Mouse (Mus musculus): ENCODE data around the gene Eps15l1.

Gene Eps15l1

DNA sequence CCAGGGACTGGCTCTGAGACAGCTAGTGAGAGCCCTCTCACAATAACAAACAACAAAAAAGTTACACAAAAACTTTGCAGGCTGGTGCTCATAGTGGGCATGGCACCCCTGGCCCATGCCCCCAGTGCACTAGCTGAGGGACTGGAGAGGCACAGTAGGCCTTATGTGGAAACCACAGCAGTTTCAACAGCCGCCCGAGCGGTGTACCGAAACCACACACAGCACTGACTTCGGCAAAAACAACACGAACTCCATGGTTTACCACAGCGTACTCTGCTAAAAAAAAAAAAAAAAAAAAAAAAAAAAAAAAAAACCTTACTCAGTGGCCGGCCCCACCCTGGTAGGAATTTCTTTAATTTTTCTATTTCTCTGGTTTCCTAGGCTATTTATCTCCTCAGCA lies 70.5 kb downstream of the Eps15l1 start:
- no peak for DNase-seq (ENCODE audit: extremely low spot score)

DNA sequence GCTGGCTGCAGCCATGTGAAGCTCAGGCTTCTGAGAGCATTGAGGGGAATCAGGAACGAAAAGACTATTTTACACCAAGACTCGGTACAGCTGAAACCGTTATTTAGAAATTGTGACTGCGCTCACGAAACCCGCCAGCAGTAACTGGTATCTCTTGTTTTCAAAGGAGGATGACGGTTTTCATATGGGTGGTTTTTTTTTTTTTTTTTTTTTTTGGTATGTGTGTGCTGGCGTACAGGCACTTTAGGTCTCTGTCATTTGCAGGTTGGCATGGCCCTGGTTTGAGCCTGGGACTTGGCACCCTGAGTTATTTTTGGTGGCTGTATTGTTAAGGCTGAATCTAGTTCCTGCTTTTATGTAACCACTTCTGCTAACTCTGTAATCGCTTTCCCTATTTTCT lies 71.4 kb downstream of the Eps15l1 start:
- no peak for DNase-seq (ENCODE audit: extremely low spot score)

DNA sequence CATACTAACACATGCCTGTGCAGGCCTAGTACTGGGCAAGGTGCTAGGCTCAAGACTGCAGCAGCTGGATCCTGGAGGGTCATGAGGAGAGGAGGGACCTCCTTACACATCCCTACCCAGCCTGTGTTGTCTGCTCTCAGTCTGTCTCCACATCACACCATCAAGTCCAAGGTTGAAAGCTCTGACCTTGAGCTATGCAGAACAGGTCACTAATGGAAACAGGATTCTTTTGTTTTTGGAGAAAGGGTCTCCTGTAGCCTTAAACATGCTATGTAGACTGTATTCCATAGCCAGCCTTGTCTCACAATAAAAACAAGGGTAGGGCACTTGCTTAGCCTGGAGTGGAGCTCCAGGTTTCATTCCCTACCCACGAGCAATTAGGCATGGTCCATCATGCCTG lies 72.3 kb downstream of the Eps15l1 start:
- no peak for DNase-seq (ENCODE audit: extremely low spot score)

DNA sequence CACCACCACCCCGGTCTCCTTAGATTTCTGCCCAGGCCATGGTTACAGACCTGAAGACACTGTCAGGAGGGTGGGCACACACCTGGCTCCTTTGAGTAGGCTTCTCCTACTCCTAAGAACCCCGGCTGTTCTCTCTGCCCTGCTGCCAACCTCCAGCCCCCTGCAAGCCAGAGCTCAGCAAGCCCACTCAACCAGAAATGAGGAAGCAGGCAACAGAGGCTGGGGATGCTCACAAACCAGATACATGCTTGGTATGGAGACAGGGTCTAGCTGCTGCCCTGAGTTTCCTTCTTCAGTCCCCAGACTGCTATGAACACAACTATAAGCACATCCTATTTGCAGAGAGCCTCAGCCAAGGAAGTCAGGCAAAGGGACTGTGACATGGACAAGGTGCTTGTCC lies 73.1 kb downstream of the Eps15l1 start:
- no peak for DNase-seq (ENCODE audit: extremely low spot score)

DNA sequence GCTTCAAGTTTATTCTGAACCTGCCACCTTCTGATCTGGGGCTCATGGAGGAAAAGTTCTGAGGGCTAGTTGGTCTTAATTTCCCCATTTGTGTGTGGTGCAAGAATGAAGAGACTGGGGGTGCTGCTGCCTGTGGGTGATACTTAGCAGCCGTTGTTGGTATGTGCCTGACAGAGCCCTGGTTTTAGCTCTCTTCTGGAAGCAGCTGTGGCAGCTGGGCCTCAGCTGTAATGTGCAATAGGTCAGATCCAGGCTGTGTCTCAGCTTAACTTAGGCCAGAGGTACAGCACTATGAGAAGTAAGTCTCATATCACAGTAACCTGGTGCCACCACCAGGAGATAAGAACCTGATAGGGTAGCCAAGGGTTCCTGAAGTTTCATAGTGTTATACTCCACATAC lies 73.7 kb downstream of the Eps15l1 start:
- no peak for DNase-seq (ENCODE audit: extremely low spot score)

DNA sequence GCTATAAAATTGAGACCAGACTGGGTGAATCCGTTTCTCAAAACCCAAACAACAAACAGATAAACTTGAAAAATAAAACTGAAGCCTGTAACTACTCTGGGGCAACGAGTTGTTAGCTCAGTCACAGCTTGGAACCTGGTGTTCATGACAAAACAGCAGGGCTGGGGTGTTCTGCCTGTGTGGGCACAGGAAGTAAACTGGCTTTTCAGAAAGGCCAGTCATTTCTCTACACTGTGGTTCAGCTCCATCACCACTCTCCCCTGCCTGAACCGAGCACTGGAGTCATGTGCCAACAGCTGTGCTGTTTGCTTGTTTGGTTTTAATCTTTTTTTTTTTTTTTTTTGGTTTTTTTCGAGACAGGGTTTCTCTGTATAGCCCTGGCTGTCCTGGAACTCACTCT lies 77.5 kb downstream of the Eps15l1 start:
- no peak for DNase-seq (ENCODE audit: extremely low spot score)

DNA sequence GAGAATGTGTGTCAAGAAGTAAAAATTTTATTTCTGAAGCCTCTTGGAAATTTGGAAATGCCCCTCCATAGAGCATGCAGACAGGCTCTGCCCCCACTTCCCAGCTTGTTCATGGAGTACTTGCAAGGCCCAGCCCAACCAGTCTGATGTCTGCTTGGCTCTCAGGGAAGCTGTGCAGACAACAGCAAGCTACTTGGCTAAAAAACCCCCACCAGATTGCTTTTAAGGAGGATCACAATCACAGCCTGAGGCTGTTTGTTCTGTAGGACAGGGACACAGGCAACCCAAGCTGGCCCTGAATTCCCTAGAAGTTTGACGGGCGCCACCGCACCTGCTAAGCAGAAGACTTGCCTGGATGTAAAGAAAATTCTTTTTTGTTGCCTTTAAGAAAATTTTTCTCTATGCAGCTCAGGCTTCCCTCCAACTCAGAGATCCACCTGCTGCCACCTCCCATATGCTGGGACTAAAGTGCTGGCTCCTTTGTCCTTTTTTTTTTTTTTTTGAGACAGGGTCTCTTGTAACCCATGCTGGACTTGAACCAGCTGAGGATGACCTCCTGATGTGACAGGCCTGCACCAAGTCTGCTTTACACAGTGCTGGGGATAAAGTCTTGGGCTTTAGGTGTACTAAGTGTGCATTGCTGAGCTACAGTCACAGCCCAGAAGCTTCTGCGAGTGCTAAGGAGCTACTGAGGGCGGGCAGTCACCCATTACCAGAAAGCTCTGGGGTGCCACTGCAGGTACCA lies 78.5 kb downstream of the Eps15l1 start:
- DNase-seq (ENCODE audit: extremely low spot score), result no peak

DNA sequence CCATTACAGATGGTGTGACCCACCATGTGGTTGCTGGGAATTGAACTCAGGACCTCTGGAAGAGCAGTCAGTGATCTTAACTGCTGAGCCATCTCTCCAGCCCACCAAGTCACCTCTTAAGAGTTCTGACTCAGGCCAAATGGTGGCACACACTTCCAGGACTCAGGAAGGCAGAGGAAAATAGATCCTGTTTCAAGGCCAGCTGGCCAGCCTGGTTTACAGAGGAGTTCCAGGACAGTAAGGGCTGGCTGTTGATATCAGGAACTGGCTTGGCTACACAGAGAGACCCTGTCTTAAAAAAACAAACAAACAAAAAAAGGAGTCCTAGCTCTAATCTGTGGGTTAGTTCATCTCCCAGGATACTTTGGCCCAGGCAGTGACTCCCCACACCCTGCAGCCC lies 84.2 kb downstream of the Eps15l1 start:
- no peak for DNase-seq (ENCODE audit: extremely low spot score)

DNA sequence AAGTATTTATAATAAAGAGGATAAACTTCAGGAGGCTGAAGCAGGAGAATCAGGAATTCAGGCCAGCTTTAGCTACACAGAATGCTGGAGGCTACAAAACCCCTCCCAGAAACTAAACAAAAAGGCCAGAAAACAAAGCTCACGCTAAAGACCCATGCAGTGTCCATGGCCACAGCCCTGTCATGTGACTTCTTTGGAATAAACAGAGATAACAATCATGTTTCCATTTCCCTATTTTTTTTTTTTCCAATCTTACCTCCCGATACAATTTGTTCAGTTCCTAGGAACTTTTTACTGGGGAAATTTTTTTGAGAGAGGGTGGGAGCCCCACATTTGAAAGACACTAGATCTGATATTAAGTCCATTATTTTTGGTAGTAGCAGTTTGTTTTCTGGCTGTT lies 85.0 kb downstream of the Eps15l1 start:
- no peak for DNase-seq (ENCODE audit: extremely low spot score)

DNA sequence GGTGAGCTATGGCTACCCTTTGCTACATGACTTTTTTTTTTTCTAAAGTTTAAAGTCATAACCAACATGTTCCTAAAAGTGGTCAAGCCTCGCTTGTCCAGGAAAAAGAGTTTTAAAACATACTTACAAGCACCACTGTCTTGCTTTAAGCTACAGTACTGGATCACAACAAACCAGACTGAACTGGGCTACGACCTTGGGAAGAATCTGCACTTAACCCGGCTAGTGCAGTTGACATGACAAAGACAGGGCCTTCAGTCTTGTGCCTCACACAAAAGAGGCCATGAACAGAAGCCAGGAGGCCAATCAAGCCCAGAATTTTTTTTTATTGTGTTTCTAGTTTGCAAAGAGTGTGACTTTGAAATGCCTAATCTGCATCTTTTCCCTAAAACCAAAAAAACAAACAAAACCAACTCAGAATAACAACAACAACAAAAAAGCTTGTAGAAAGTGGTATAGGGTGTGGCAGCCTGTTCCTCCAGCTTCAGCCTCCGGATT lies 87.1 kb downstream of the Eps15l1 start:
- DNase-seq (ENCODE audit: extremely low spot score), result no peak

DNA sequence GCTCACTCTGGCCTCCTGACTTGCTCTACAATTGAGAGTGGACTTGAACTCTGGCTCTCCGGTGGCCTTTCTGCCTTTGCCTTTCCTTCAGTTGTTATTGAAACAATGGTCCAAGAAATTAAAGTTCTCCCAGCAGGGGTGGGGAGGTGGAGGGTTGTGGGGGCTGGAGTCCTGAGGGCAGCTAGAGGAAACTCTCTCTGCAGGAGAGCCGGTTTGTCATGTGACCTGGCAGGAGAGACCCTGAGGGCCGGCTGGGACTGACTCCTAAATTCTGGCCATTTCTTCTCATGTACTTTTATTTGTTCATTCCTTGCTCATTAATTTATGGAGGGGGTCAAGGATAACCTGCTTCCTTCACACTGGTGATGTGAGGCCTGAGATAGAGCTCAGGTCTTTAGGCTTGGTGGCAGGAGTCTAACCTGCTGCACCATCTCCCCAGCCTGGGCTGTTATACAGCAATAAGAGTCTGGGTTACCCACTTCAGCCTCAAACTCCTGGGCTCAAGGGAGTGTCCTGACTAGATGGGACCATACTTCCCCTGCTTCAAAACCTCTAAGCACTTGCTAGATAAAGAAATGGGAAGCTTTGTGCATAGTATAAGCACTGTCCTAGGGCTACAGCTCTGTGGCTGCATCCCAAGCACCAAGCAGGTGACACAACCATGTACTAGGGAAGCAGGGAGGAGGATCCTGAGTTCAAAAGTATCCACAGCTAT lies 87.7 kb downstream of the Eps15l1 start:
- DNase-seq (ENCODE audit: extremely low spot score), result no peak

DNA sequence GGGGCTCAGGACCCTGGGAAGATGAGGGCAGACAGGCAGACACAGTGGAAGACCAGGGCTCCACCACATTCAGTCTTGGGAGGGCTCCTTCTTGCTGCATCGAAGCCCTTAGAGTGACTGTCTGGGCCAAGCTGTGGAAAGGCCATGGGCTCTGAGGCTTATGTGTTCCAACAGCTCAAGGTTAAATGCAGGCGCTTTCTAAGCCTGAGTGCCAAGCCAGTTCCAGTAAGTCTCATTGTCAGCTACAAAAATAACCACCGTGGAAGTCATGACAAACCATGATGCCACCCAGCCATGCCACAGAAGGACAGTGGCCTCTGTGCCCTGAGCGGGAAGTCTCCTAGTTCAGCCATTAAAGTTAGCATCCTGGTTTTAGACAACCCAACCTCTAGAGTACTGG lies 89.6 kb downstream of the Eps15l1 start:
- no peak for DNase-seq (ENCODE audit: extremely low spot score)

DNA sequence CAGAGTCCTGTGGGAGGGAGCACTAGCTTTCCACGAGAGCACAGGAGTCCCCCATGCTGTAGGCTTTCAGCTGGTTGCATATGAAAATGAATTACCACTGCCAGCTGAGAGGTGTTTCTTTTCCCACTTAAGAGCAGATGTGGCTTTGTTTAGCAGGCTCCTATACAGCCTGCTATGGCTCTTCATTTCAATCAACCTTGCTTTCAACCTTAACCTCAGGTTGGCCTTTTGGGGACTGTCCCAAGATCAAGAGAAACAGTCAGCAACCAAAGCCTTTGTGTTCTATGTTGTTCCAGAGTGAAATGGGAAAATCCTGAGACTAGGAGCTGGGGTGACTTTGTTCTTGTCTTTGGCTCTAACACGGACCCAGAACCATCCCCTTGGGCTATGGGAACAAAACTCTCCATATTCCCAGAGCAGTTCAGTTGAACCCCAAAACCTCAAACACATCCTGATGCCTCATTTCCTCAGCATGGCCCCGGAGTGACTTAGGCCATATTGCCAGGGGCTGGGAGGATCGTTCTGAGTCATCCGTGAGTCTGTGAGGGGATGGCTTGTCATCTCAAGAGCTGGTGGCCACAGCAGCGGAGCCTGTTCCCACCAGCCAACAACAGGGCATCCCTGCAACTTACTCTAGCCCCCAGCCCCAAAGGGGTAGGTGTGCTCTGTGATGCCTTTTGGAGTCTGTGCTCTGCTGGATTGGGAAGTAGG lies 90.3 kb downstream of the Eps15l1 start:
- DNase-seq (ENCODE audit: extremely low spot score), result no peak

DNA sequence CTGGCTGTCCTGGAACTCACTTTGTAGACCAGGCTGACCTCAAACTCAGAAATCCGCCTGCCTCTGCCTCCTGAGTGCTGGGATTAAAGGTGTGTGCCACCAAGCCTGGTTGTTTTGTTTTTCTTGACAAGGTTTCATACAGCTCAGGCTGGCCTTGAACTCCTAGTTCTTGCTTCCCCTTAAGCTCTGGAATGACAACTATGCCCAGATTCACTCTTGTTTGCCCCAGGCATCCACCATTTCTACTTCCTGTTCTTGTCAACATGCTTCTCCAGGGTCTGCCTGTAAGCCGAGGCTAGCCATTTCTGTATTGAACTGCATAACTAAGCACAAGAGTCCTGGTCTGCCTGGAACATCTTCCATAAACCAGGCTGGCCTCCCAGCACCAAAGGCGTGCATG lies 92.1 kb downstream of the Eps15l1 start:
- no peak for DNase-seq (ENCODE audit: extremely low spot score)

DNA sequence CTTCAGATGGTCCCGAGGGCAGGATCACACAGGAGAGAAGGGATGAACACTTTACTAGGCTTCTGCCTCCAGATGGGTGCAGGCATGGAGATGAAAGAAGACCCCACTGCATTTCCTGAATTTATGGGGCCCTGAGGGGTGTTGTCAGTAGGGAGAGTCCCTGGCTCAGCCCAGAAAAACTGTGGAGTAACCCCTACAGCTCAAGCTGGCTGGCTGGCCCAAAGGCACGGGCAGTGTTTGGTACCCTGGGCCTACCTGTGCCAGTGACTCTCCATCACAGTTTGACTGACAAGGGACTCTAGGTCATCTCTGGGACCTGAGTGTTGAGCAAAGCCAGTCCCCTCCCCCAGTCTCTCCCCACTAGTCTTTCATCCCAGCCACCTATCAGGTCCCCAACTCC lies 96.6 kb downstream of the Eps15l1 start:
- no peak for DNase-seq (ENCODE audit: extremely low spot score)

DNA sequence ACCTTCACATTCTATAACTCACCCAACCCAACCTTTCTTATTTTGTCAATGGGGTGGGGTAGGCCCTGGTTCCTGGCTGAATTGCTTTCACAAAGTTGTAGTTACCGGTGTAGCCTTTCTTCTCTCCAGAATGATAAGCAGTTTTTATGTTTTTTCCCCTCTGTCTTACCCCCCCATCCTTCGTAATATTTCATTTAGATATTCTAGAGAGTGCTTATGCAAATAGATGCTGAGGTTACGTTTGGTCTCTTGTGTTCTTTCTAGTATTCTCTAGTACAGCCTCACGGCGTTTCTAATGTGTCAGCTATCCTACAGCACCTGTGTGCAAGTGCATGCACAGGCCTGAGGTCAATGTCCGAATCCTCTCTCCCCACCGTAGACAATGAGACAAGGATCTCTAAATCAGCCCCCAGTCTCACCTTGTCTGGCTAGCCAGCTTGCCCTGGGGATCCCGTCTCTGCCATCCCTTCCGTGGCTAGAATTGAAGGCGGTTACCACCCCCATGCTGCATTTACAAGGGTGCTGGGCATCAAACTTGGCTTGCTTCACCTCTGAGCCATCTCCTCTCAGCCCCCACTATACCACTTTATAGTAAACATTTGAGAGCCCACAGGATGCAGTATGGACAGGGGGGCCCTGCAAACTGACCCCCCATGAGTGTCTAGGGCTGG lies 97.1 kb downstream of the Eps15l1 start:
- DNase-seq (ENCODE audit: extremely low spot score), result no peak

DNA sequence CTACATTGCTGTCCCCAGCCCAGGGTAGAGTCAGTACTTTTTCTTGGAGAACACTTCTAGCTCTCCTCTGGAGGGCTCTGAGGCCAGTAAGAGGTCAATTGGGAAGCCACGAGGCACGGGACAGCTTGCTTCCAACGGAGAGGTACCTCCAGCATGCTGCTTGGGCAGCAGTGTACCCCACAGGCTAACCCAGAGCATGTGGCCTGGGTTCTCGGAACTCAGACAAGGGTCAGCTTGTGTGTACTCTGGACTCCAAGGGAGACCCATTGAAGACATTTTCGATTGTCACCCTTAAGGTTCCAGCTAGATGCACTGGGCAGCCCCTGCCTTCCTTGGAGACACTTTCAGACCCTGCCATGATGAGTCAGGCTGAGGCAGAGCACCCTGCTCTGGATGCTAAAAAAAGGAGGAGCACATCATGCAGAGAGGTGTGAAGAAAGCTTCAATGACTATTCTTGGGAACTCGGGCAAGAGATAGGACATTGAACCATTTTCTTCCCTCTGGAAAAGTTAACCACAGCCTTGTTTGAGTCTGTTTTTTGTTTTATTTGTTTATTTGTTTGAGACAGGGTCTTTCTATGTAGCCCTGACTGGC lies 98.0 kb downstream of the Eps15l1 start:
- no peak for DNase-seq (ENCODE audit: extremely low spot score)

DNA sequence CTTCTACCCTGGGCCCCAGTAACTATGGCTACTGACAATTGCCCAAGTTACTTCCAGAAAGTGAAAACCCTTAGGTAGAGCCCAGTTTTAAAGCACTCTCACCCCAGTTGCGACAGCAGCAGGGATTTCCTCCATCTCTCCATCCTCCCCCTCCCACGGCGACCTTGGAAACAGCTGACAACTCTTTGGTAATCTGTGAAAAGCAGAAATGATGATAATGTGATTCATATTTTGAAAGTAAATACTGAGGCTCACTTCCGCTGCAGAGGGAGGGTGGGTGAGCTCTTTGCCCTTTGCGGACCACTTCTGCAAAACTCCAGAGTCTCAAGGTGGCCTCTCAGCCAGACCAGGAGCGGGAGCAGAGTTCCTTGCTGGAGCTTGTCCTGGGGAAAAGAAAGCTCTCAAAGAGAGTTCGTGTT lies 98.8 kb downstream of the Eps15l1 start:
- no peak for DNase-seq (ENCODE audit: extremely low spot score)

DNA sequence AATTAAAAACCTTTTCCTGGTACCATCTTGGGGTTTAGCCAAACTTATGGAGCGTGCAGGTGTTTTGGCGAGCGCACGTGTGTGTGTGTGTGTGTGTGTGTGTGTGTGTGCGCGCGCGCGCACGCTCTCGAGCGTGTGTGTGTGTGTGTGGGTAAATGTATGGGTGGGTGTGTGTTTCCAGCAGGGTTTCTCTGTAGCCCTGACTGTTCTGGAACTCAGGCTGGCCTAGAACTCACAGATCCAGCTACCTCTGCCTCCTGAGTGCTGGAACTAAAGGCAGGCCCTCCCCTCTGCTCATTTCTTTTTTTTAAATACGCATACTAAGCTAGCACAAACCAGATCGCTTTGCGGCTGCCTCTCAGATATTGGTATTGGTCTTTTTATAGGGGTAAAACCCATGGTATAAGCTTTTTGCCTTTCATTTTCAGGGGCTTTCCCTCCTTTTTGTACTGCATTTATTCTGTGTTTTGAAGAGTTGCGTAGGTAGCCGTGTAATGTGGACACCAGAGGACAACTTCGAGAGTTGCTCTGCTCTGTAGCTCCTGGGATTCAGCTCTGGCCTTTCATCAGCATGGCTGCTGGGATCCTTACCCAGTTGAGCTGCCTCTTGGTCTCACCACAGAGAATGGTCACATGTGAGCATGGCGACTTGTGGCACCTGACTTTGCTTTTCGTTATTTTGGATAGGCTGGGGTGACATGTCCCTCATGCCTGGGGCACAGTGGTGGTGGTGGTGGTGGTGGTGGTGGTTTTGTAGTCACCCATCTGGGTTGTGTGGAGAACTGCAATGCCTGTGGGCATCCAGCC lies 99.4 kb downstream of the Eps15l1 start:
- no peak for DNase-seq (ENCODE audit: extremely low spot score)

DNA sequence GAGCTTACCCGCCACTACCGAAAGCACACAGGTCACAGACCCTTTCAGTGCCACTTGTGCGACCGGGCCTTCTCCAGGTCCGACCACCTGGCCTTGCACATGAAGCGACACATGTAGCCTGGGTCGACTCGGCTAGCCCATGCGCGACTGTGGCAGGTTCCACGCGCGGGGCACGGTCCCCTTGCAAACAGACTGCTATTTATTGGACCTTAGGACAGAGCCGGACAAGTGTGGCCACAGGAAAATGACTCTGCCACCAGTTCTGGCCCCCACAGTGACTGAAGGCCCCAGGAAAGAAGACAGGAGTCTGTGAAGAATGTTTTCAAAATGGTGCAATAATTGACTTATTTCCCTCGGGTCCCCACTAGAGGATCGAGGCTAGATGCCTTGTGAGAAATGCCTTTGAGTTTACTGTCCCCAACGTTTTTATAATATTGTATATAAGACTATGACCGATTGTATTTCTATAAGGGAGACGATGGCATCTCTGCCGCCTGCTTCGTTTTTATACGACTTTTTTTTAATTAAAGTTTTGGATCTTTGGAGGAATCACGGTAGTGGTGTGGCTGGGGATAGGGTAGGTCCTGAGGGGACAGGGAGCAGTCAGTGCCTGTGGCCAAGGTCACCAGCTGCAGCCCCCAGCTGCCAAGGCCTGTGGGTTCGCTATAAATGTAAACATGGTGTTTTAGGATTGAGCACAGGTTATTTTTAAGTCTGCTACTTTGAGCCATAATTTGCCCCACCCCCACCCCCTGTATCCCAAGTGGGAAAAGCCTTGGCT lies 100.3 kb downstream of the Eps15l1 start:
- no peak for DNase-seq (ENCODE audit: extremely low spot score)

Data from embryo, embryonic 9.5 days (tissue).